Mouse (Mus musculus) heart, postnatal 36 days (tissue): Measurements from ENCODE around the gene Tent5a. TPM values are rescaled to one million over a fixed set of nuclear protein-coding genes. Genes with fewer than 3 reads are reported as not detected.

Experiments used
- DNase-seq, 2 experiments: peaks; one replicate each; pipeline ENCODE4 v3.0.0; 2021 to 2022
- intact Hi-C: fragments of 180-260 bp; cut with DNase I; formaldehyde crosslinking; loops from one replicate; pipeline ENCODE4 v1.15.1; 2025
- total RNA-seq, 2 experiments: library from RNA; stranded (reverse); gene quantifications; 2 replicates each; pipeline ENCODE4 v1.2.3; 2021

Gene Tent5a
- total RNA-seq, 2 experiments from 2014 or later, result 7.7 to 13.9 TPM

- no peak for DNase-seq
- intact Hi-C loops, result loop anchor here (10.0 kb wide), 1 partner anchor 1206 kb away; no protein-coding TSS in a partner anchor
Measured at GRCm38 (mm10) chr9:85320167-85320951, 6.8 kb downstream of the Tent5a start.

- intact Hi-C loops, result no loop called here
- no peak for DNase-seq
Measured at GRCm38 (mm10) chr9:85316122-85316521, 11.0 kb downstream of the Tent5a start.

GRCm38 (mm10) chr9:85312473-85312872 is 14.7 kb downstream of the Tent5a start, which contains the start of gene Gm11114:
Gm11114 (plus strand) TSS chr9:85312773.
- DNase-seq, result no peak
- intact Hi-C loops, result no loop called here

GRCm38 (mm10) chr9:85303378-85303777 is 23.8 kb downstream of the Tent5a start:
- no peak for DNase-seq
- intact Hi-C loops, result no loop called here

- intact Hi-C loops, result no loop called here
- DNase-seq, result no peak
Measured at GRCm38 (mm10) chr9:85302849-85303248, 24.3 kb downstream of the Tent5a start.

- intact Hi-C loops, result no loop called here
- DNase-seq, result no peak
Measured at GRCm38 (mm10) chr9:85274114-85274513, 53.0 kb downstream of the Tent5a start.

Other genes starting within 250 kb of the Tent5a start
- not detected for gene Gm11114, start 14.6 kb downstream of the Tent5a start, total RNA-seq